Mouse (Mus musculus) intestine, postnatal 0 days (tissue): ENCODE measurements at regions not wholly inside any gene's neighbourhood (a gene's known extent, or its start where the extent isn't known, plus 50 kb on each side); places are given as distances from the start of the nearest gene placed in this dataset.

Experiments used
- ATAC-seq: fragments of 200-750 bp; cut with Nextera tagmentation; 2 replicates; pipeline ENCODE4 v1.8.0; 2017; ENCODE audit warnings: mild to moderate bottlenecking, moderate TSS enrichment, moderate library complexity
- H3K27ac ChIP-seq: fragments of 300-500 bp; sonication (generic); 2 replicates; pipeline ENCODE4 v1.5.1; 2014; ENCODE audit warnings: mild to moderate bottlenecking, low read depth, low read length, moderate library complexity
- H3K27me3 ChIP-seq: fragments of 300-500 bp; sonication (generic); replicated peaks from 2 replicates; pipeline ENCODE4 v1.6.1; 2014; ENCODE audit warnings: low read length, mixed read lengths; ENCODE audit not compliant: control insufficient read depth, insufficient read depth
- H3K36me3 ChIP-seq: fragments of 300-500 bp; sonication (generic); 2 replicates; pipeline ENCODE4 v1.6.1; 2014; ENCODE audit warnings: mild to moderate bottlenecking, moderate library complexity; ENCODE audit not compliant: control insufficient read depth, insufficient read depth
- H3K4me1 ChIP-seq: fragments of 300-500 bp; sonication (generic); replicated peaks from 2 replicates; pipeline ENCODE4 v1.6.1; 2014; ENCODE audit warnings: antibody characterized with exemption, low read length, mixed read lengths; ENCODE audit not compliant: control insufficient read depth, insufficient read depth
- H3K4me2 ChIP-seq: fragments of 300-500 bp; sonication (generic); replicated peaks from 2 replicates; pipeline ENCODE4 v1.6.1; 2014; ENCODE audit warnings: low read depth, mild to moderate bottlenecking, moderate library complexity
- H3K4me3 ChIP-seq: fragments of 300-500 bp; sonication (generic); 2 replicates; pipeline ENCODE4 v1.5.1; 2014; ENCODE audit warnings: low read depth, low read length
- H3K9ac ChIP-seq: fragments of 300-500 bp; sonication (generic); 2 replicates; pipeline ENCODE4 v1.6.1; 2014; ENCODE audit warnings: mild to moderate bottlenecking, low read depth, low read length
- H3K9me3 ChIP-seq: fragments of 300-500 bp; sonication (generic); 2 replicates; pipeline ENCODE4 v1.6.1; 2016; ENCODE audit warnings: mixed run types; ENCODE audit not compliant: control insufficient read depth
- CTCF ChIP-seq: sonication (generic); IDR thresholded peaks from 2 replicates; pipeline ENCODE4 v1.5.1; 2016; ENCODE audit warnings: low read depth, mild to moderate bottlenecking, control low read depth, antibody characterized with exemption, moderate library complexity
- WGBS: fragments of 180-500 bp; shearing (Covaris S2); extraction: QIAGEN DNeasy Blood & Tissue Kit; methylation state at CpG from one replicate; pipeline ENCODE4 v1.1.7; 2014; 5-methylcytosine and 5-hydroxymethylcytosine counted together

GRCm38 (mm10) chr8:89185314-89185713 lies 141.4 kb upstream of the Sall1 start:
- ATAC-seq: no peak
- WGBS: 35% methylated on average over 17 of the region's 17 CpGs
- no peak for TF ChIP-seq CTCF

GRCm38 (mm10) chr8:89175631-89176030 lies 131.7 kb upstream of the Sall1 start:
- no peaks in the 10 kb centered on the region for H3K36me3 ChIP-seq
- 86% methylated on average over 7 of the region's 7 CpGs for WGBS

More at GRCm38 (mm10) chr8:89185314-89185713, 141.4 kb upstream of the Sall1 start:
- Histone ChIP-seq H3K9ac (no peak overlapping the region), H3K27ac (no peak overlapping the region), H3K4me1 (no peaks in the 10 kb centered on the region), H3K4me3 (no peak overlapping the region), H3K4me2 (no peak overlapping the region), H3K27me3 (no peaks in the 10 kb centered on the region), H3K36me3 (no peaks in the 10 kb centered on the region), H3K9me3 (no peaks in the 10 kb centered on the region)

GRCm38 (mm10) chr8:89171561-89171960 lies 127.6 kb upstream of the Sall1 start:
- no peak overlapping the region for H3K4me2 ChIP-seq
- ATAC-seq: no peak
- H3K4me1 ChIP-seq: no peaks in the 10 kb centered on the region
- H3K36me3 ChIP-seq: no peaks in the 10 kb centered on the region
- no peak for TF ChIP-seq CTCF
- no peaks in the 10 kb centered on the region for H3K27me3 ChIP-seq
- no peak overlapping the region for H3K27ac ChIP-seq
- no peak overlapping the region for H3K4me3 ChIP-seq
- WGBS: 78% methylated on average over 5 of the region's 5 CpGs
- no peak overlapping the region for H3K9ac ChIP-seq
- no peaks in the 10 kb centered on the region for H3K9me3 ChIP-seq

More at GRCm38 (mm10) chr8:89175631-89176030, 131.7 kb upstream of the Sall1 start:
- TF ChIP-seq CTCF: no peak
- Histone ChIP-seq H3K27me3 (no peaks in the 10 kb centered on the region), H3K9me3 (no peaks in the 10 kb centered on the region), H3K27ac (no peak overlapping the region), H3K4me2 (no peak overlapping the region), H3K9ac (no peak overlapping the region), H3K4me1 (no peaks in the 10 kb centered on the region), H3K4me3 (no peak overlapping the region)
- ATAC-seq: no peak

GRCm38 (mm10) chr8:89169484-89169883 lies 125.5 kb upstream of the Sall1 start:
- WGBS: 50% methylated on average over 7 of the region's 7 CpGs
- no peak for ATAC-seq

GRCm38 (mm10) chr8:89167026-89167425 lies 123.1 kb upstream of the Sall1 start:
- no peak for ATAC-seq
- no peaks in the 10 kb centered on the region for H3K36me3 ChIP-seq
- H3K4me3 ChIP-seq: no peak overlapping the region
- H3K27me3 ChIP-seq: no peaks in the 10 kb centered on the region
- TF ChIP-seq CTCF: no peak
- H3K4me1 ChIP-seq: no peaks in the 10 kb centered on the region
- WGBS: 67% methylated on average over 4 of the region's 4 CpGs
- no peak overlapping the region for H3K9ac ChIP-seq
- no peak overlapping the region for H3K27ac ChIP-seq
- no peaks in the 10 kb centered on the region for H3K9me3 ChIP-seq
- no peak overlapping the region for H3K4me2 ChIP-seq

More at GRCm38 (mm10) chr8:89169484-89169883, 125.5 kb upstream of the Sall1 start:
- Histone ChIP-seq H3K4me1 (no peaks in the 10 kb centered on the region), H3K9me3 (no peaks in the 10 kb centered on the region), H3K27me3 (no peaks in the 10 kb centered on the region), H3K9ac (no peak overlapping the region), H3K4me2 (no peak overlapping the region), H3K36me3 (no peaks in the 10 kb centered on the region), H3K4me3 (no peak overlapping the region), H3K27ac (no peak overlapping the region)
- TF ChIP-seq CTCF: no peak

GRCm38 (mm10) chr8:89156909-89157308 lies 112.9 kb upstream of the Sall1 start:
- Histone ChIP-seq H3K9me3 (no peaks in the 10 kb centered on the region), H3K4me2 (no peak overlapping the region), H3K27me3 (no peaks in the 10 kb centered on the region), H3K4me1 (no peaks in the 10 kb centered on the region), H3K36me3 (no peaks in the 10 kb centered on the region), H3K27ac (no peak overlapping the region), H3K4me3 (no peak overlapping the region), H3K9ac (no peak overlapping the region)
- ATAC-seq: no peak
- 83% methylated on average over 1 of the region's 1 CpGs for WGBS
- no peak for TF ChIP-seq CTCF

- no peak for TF ChIP-seq CTCF
- H3K9ac ChIP-seq: no peak overlapping the region
- H3K9me3 ChIP-seq: no peaks in the 10 kb centered on the region
- H3K36me3 ChIP-seq: no peaks in the 10 kb centered on the region
- H3K27ac ChIP-seq: no peak overlapping the region
- H3K4me3 ChIP-seq: no peak overlapping the region
- ATAC-seq: no peak
- 42% methylated on average over 3 of the region's 3 CpGs for WGBS
- H3K4me1 ChIP-seq: no peaks in the 10 kb centered on the region
- H3K4me2 ChIP-seq: no peak overlapping the region
- no peaks in the 10 kb centered on the region for H3K27me3 ChIP-seq
Measured at GRCm38 (mm10) chr8:89153605-89154004, 109.6 kb upstream of the Sall1 start.
